Mouse (Mus musculus) MEL (cell line): ENCODE measurements around the gene 9030612E09Rik. TPM values are rescaled to one million over a fixed set of nuclear protein-coding genes. Genes with fewer than 3 reads are reported as not detected.

ENCODE experiments used
- DNase-seq: peaks from one replicate; pipeline ENCODE4 v3.0.0; 2011; ENCODE audit warnings: low read depth, low spot score
- H3K27ac ChIP-seq: 2 replicates; pipeline ENCODE4 v1.5.1; 2012; ENCODE audit warnings: low read depth, mild to moderate bottlenecking, control low read depth, low read length, moderate library complexity; ENCODE audit not compliant: control insufficient read depth
- H3K27me3 ChIP-seq, 2 experiments: fragments of 150-350 bp in 1 of 2; sonication (generic) in 1 of 2; 2 replicates each; pipeline ENCODE4 v1.6.1; 2012; ENCODE audit warnings: low read length in 2 of 2, mild to moderate bottlenecking in 2 of 2, improper control_type of control experiment in 1 of 2, moderate library complexity in 1 of 2; ENCODE audit not compliant: insufficient read depth in 2 of 2, control insufficient read depth in 1 of 2
- H3K36me3 ChIP-seq, 2 experiments: 2 replicates each; pipeline ENCODE4 v1.6.1; 2012 to 2014; ENCODE audit warnings: low read length in 2 of 2, improper control_type of control experiment in 1 of 2, inconsistent platforms in 1 of 2, mild to moderate bottlenecking in 1 of 2; ENCODE audit not compliant: insufficient read depth in 2 of 2, control insufficient read depth in 1 of 2
- H3K4me1 ChIP-seq, 2 experiments: fragments of 150-350 bp in 1 of 2; sonication (generic) in 1 of 2; 2 replicates each; pipeline ENCODE4 v1.6.1; 2012; ENCODE audit warnings: low read length in 2 of 2, improper control_type of control experiment in 1 of 2, mild to moderate bottlenecking in 1 of 2; ENCODE audit not compliant: insufficient read depth in 2 of 2, control insufficient read depth in 1 of 2
- H3K4me3 ChIP-seq, 2 experiments: fragments of 150-350 bp in 1 of 2; sonication (generic) in 1 of 2; 2 replicates each; pipeline ENCODE4 v1.5.1; 2012; ENCODE audit warnings: low read depth in 2 of 2, low read length in 2 of 2, mild to moderate bottlenecking in 2 of 2, moderate library complexity in 2 of 2, control low read depth in 1 of 2, improper control_type of control experiment in 1 of 2; ENCODE audit not compliant: control insufficient read depth in 1 of 2, insufficient read depth in 1 of 2
- H3K79me2 ChIP-seq: 2 replicates; pipeline ENCODE4 v1.6.1; 2012; ENCODE audit warnings: mild to moderate bottlenecking, low read length, moderate library complexity; ENCODE audit not compliant: control insufficient read depth, poor library complexity, insufficient read depth
- H3K9ac ChIP-seq: 2 replicates; pipeline ENCODE4 v1.6.1; 2012; ENCODE audit warnings: low read depth, mild to moderate bottlenecking, control low read depth, low read length, moderate library complexity; ENCODE audit not compliant: control insufficient read depth, poor library complexity, severe bottlenecking
- H3K9me3 ChIP-seq: fragments of 150-350 bp; sonication (generic); replicated peaks from 2 replicates; pipeline ENCODE4 v1.6.1; 2012; ENCODE audit warnings: mild to moderate bottlenecking, low read length, improper control_type of control experiment, moderate library complexity; ENCODE audit not compliant: insufficient read depth
- BHLHE40 ChIP-seq: IDR thresholded peaks from 2 replicates; pipeline ENCODE4 v1.6.1; 2012; ENCODE audit warnings: low read depth, mild to moderate bottlenecking, inconsistent platforms, low read length, improper control_type of control experiment, borderline replicate concordance
- CHD2 ChIP-seq: IDR thresholded peaks from 2 replicates; pipeline ENCODE4 v1.6.1; 2011; ENCODE audit warnings: low read length, improper control_type of control experiment
- CTCF ChIP-seq, 3 experiments: IDR thresholded peaks in 2 of 3; conservative IDR thresholded peaks in 1 of 3; 2 replicates each; pipeline ENCODE4 v1.5.1; 2011 to 2012; ENCODE audit warnings: low read length in 3 of 3, low read depth in 2 of 3, mild to moderate bottlenecking in 2 of 3, improper control_type of control experiment in 1 of 3, inconsistent platforms in 1 of 3, mixed read lengths in 1 of 3, moderate library complexity in 1 of 3; ENCODE audit not compliant: control insufficient read depth in 1 of 3, insufficient read depth in 1 of 3, poor library complexity in 1 of 3, severe bottlenecking in 1 of 3
- ELF1 ChIP-seq: IDR thresholded peaks from 2 replicates; pipeline ENCODE4 v1.6.1; 2014; ENCODE audit warnings: low read depth, mild to moderate bottlenecking, inconsistent platforms, low read length, improper control_type of control experiment, moderate library complexity
- HCFC1 ChIP-seq: IDR thresholded peaks from 2 replicates; pipeline ENCODE4 v1.6.1; 2012; ENCODE audit warnings: low read depth, mild to moderate bottlenecking, inconsistent platforms, low read length, improper control_type of control experiment, moderate library complexity
- JUND ChIP-seq: IDR thresholded peaks from 2 replicates; pipeline ENCODE4 v1.6.1; 2011; ENCODE audit warnings: low read depth, mild to moderate bottlenecking, improper control_type of control experiment, low read length
- MAFK ChIP-seq: IDR thresholded peaks from 2 replicates; pipeline ENCODE4 v1.6.1; 2011; ENCODE audit warnings: low read depth, mild to moderate bottlenecking, low read length, improper control_type of control experiment, borderline replicate concordance
- MAZ ChIP-seq: IDR thresholded peaks from 2 replicates; pipeline ENCODE4 v1.6.1; 2012; ENCODE audit warnings: low read depth, mild to moderate bottlenecking, inconsistent platforms, low read length, improper control_type of control experiment
- MXI1 ChIP-seq: IDR thresholded peaks from 2 replicates; pipeline ENCODE4 v1.6.1; 2011; ENCODE audit warnings: mild to moderate bottlenecking, low read depth, low read length, improper control_type of control experiment
- NRF1 ChIP-seq: IDR thresholded peaks from 2 replicates; pipeline ENCODE4 v1.6.1; 2014; ENCODE audit warnings: low read depth, mild to moderate bottlenecking, inconsistent platforms, low read length, improper control_type of control experiment, moderate library complexity; ENCODE audit not compliant: poor library complexity, insufficient read depth, severe bottlenecking
- POLR2AphosphoS2 ChIP-seq: IDR thresholded peaks from 2 replicates; pipeline ENCODE4 v1.6.1; 2011; ENCODE audit warnings: low read length, improper control_type of control experiment
- POLR2AphosphoS5 ChIP-seq: IDR thresholded peaks from 2 replicates; pipeline ENCODE4 v1.6.1; 2012; ENCODE audit warnings: low read depth, borderline replicate concordance, mild to moderate bottlenecking, inconsistent platforms, low read length, moderate library complexity, mixed read lengths
- RAD21 ChIP-seq: IDR thresholded peaks from 2 replicates; pipeline ENCODE4 v1.6.1; 2011; ENCODE audit warnings: mild to moderate bottlenecking, low read depth, low read length, improper control_type of control experiment
- TAL1 ChIP-seq: IDR thresholded peaks from 2 replicates; pipeline ENCODE4 v1.6.1; 2012; ENCODE audit warnings: mild to moderate bottlenecking, inconsistent platforms, low read length, moderate library complexity, mixed read lengths
- TBP ChIP-seq: IDR thresholded peaks from 2 replicates; pipeline ENCODE4 v1.8.0; 2011; ENCODE audit warnings: low read depth, low read length, improper control_type of control experiment
- UBTF ChIP-seq: IDR thresholded peaks from 2 replicates; pipeline ENCODE4 v1.6.1; 2012; ENCODE audit warnings: low read depth, mild to moderate bottlenecking, inconsistent platforms, low read length, improper control_type of control experiment, moderate library complexity, borderline replicate concordance; ENCODE audit not compliant: insufficient read depth
- ZC3H11A ChIP-seq: IDR thresholded peaks from 2 replicates; pipeline ENCODE4 v1.6.1; 2012; ENCODE audit warnings: low read depth, mild to moderate bottlenecking, inconsistent platforms, low read length, improper control_type of control experiment
- polyA plus RNA-seq, 2 experiments: library from polyadenylated mRNA; stranded (reverse) in 1 of 2; unstranded in 1 of 2; fragments of >175 nt in 1 of 2; fragments of >200 nt in 1 of 2; gene quantifications; 2 replicates each; pipeline versions ENCODE4 v1.2.1 to v1.2.4; 2012; ENCODE audit warnings: low replicate concordance in 2 of 2, low read depth in 1 of 2; ENCODE audit not compliant: insufficient read length in 2 of 2, insufficient read depth in 1 of 2, missing spikeins in 1 of 2
- total RNA-seq: library from RNA; depleted of rRNA; stranded (reverse); fragments of 300-350 nt; gene quantifications from 2 replicates; pipeline ENCODE4 v1.2.3, GENCODE M21; 2012

9030612E09Rik gene
- total and polyA plus RNA-seq, 3 experiments, result not detected

DNA sequence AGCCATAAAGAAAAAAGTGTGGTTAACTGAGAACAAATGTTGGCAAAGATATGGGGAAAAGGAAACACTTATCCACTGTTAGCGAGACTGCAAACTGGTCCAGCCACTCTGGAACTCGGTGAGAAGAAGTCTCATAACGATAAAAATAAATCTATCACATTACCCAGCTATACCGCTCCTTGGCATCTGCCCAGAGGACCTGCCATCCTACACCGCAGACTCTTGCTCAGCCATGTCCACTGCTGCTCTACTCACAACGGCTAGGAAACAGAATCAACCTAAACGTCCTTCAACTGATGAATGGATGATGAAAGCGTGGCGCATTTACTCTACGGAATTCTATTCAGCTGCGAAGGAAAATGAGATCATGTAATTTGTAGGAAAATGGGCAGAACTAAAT is 26.0 kb upstream of the 9030612E09Rik start:
- H3K4me3 ChIP-seq, result no peak overlapping the region
- peak; percentile 19 for DNase-seq
- no peaks in the 10 kb centered on the region for H3K4me1 ChIP-seq
- no peaks in the 10 kb centered on the region for H3K9me3 ChIP-seq
- no peaks in the 10 kb centered on the region for H3K79me2 ChIP-seq
- H3K9ac ChIP-seq, result no peak overlapping the region
- peaks cover 3 to 6% of the 10 kb centered on the region in 2 experiments for H3K27me3 ChIP-seq
- no peak overlapping the region for H3K27ac ChIP-seq
- no peaks in the 10 kb centered on the region for H3K36me3 ChIP-seq
- TF ChIP-seq ZC3H11A (no peak), POLR2AphosphoS5 (no peak), JUND (no peak)
- TF ChIP-seq, all 39 proteins: peak for 0

DNA sequence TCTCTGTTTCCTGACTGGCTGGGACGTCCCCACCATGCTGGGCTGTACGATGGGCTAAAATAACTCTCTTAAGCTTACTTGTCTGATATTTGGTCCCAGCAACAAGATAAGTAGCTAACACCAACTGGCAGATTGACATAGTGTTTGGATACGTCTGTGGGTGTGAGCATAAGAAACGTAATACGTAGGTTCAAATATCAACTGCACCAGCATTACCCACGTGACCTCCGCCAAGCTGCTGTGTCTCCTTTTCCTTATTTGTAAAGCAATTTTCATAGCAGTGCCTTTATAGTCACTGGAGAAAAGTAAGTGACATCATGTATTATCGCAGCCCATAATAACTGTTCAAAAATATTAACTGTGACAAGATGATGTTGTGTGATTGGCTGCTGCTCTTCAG is 21.9 kb upstream of the 9030612E09Rik start:
- no peaks in the 10 kb centered on the region for H3K9me3 ChIP-seq
- H3K9ac ChIP-seq, result no peak overlapping the region
- TF ChIP-seq MAZ (no peak), POLR2AphosphoS5 (no peak), ELF1 (no peak), RAD21 (no peak), UBTF (no peak), MAFK (no peak), NRF1 (no peak), TBP (no peak), CTCF (IDR thresholded peaks at IDR 0.05 in 2 of 3, conservative IDR thresholded peaks at IDR 0.05 in 1 of 3; ENCODE audit: control insufficient read depth in 1 of 3, insufficient read depth in 1 of 3, low read depth in 2 of 3, low read length in 3 of 3, poor library complexity in 1 of 3, severe bottlenecking in 1 of 3) (no peak), POLR2AphosphoS2 (no peak), HCFC1 (no peak), MXI1 (no peak), BHLHE40 (no peak), CHD2 (no peak), TAL1 (no peak)
- H3K79me2 ChIP-seq, result no peaks in the 10 kb centered on the region
- no peak overlapping the region for H3K4me3 ChIP-seq
- DNase-seq, result no peak
- no peak overlapping the region for H3K27ac ChIP-seq
- no peaks in the 10 kb centered on the region for H3K36me3 ChIP-seq
- no peaks in the 10 kb centered on the region for H3K4me1 ChIP-seq
- peaks cover 0 to 4% of the 10 kb centered on the region in 2 experiments; a peak in 3 of 4 replicates for H3K27me3 ChIP-seq
